Mouse (Mus musculus) liver, postnatal 0 days (tissue): ENCODE measurements at regions not wholly inside any gene's neighbourhood (a gene's known extent, or its start where the extent isn't known, plus 50 kb on each side); places are given as distances from the start of the nearest gene placed in this dataset.

Source experiments
- CTCF ChIP-seq: sonication (generic); IDR thresholded peaks from 2 replicates; pipeline ENCODE4 v1.5.1; 2016; ENCODE audit warnings: antibody characterized with exemption, low read depth
- EP300 ChIP-seq: IDR thresholded peaks from 2 replicates; pipeline ENCODE4 v1.6.1; 2016; ENCODE audit warnings: antibody characterized with exemption, low read depth, mild to moderate bottlenecking

DNA sequence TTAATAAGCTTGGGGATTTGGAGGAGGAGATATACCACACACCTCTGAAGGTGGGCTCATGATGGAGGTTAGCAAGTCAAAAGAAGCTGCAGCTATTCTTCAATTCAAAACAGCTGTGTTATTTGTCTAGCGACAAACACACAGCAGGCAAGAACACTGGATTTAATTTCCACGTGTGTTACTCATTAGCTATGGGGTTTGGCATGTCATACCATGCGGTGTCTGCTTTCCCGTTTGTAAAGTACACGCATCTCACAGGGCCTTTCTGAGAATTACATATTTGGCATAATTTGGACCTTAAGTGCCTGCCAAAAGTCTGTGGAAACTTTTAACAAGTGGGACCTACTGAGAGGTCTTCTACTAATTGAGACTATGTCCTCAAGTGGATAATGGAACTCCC, 65.5 kb upstream of the Xpr1 start:
- TF ChIP-seq CTCF (no peak), EP300 (no peak)
